Mouse (Mus musculus) thymus, adult 2 months (tissue): ENCODE results near the gene Akap2.

Experiments
- CTCF ChIP-seq: fragments of 200-500 bp; IDR thresholded peaks from 2 replicates; pipeline ENCODE4 v1.5.1; 2012; ENCODE audit warnings: mild to moderate bottlenecking, control low read depth, low read length, moderate library complexity, borderline replicate concordance; ENCODE audit not compliant: control insufficient read depth, poor library complexity, insufficient read depth; ENCODE audit errors: extremely low read depth
- POLR2A ChIP-seq: fragments of 200-500 bp; IDR thresholded peaks from 2 replicates; pipeline ENCODE4 v1.6.1; 2012; ENCODE audit warnings: mild to moderate bottlenecking, low read length, control low read depth, moderate library complexity; ENCODE audit not compliant: control insufficient read depth, poor library complexity, insufficient read depth; ENCODE audit errors: extremely low read depth

GRCm38 (mm10) chr4:57888246-57888645 is 170.8 kb downstream of the Akap2 start:
- TF ChIP-seq CTCF (no peak), POLR2A (no peak)
